Mouse (Mus musculus) monocyte, adult 2 months (primary cell): Measurements from ENCODE around the gene Olfr2.
"Not testable (repeated sequence)": the region's sequence is repeated elsewhere in the genome, so short reads cannot be mapped to it uniquely, and the experiment has no call there.

ENCODE experiments used
- DNase-seq, 2 experiments: peaks; one replicate each; pipeline ENCODE4 v3.0.0; 2022; ENCODE audit warnings: low spot score in 2 of 2, low read depth in 1 of 2

The Olfr2 gene

DNA sequence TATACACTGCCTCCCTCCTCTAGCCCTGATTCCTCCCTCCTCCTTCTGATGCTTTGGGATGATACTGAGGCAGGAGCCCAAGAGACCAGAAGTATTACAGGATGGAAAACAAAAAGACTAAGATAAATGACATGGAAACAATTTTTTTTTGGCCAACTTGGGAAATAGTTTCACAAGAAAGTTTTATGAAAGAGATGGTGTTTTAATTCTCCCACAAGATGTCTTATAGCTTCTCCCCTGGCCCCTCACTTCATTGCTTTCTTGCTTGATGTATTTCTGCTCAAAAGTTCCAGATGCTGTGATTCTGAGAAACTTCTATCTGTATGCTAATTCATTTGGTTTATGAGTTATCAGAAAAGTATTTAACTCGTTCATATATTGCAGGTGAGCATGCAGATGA, at the start of gene Olfr2:
Gene Olfr2, minus strand, starts transcription at position 101 of the 400 bp plus-strand sequence.
- DNase-seq = no peak

DNA sequence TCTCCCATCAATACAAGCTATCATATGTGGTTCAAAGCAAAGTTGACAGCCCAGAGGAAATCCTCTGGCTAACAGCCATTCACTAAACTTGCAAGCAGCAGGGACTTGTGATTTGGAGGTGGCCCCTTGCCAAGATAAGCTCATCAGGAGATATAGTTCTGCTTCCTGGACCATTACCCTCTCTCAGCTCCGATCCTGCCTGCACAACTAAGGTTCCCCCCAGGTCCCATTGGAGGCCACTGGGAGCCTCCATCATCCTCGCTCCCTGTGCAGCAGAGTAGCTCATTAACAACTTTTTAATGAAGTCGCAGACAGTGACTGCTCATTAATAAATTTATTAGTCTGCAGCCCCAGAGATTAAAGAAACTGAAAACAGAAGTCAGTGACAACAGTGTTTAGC, 41.7 kb upstream of the Olfr2 start:
- DNase-seq = no peak

DNA sequence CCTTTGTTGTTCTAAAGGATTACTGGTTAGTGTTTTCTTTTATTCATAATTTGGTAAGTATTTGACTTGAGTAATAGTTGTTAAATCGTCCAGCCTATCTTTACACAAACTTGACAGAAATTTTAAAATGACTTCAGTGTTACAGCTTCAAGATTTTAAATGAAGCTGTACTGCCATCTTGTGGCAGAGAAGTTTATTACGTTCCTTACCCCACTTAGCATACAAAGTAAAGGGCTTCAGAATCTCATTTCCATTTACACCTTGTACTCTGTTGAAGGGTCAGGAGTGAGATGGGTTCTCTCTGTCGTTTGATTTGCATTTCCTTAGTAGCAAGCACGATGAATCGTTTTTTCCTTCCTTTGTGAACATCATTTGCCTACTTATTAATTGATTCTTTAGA, 40.0 kb upstream of the Olfr2 start:
- no peak for DNase-seq

DNA sequence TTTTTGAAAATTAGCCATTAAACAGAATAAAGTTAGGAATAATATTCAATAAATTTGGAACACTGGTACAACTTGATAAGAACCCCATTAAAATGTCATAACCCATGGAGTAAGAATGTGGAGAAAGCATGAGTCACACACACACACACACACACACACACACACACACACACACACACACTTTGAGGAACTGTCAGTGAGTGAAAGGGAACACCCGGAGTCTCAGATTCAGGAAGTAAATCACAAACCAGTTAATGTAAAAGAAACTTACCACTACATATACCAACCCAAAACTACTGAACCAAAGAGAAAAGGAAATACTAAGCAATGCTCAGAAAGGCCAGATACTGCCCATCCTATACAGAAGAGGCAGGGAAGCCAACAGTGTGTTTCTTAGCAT, 38.5 kb upstream of the Olfr2 start:
- DNase-seq = no peak

DNA sequence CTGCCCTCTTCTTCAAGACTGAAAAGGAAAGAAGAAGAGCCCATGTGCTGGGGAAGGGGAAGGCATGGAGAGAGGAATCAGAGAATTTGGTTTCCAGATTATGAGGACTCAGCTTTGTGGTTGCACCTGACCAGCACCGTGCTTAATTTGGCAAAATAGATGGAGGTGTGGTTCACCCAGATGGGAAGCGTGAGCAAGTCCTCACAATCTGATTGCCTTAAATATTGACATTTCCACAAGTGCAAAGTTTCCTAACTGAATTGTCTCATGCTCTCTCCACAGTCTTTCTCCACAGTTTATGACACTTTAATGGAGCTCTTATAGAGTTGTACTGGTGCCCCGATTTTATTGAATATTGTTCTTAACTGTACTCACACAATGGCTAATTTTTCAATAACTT, 37.3 kb upstream of the Olfr2 start:
- no peak for DNase-seq

DNA sequence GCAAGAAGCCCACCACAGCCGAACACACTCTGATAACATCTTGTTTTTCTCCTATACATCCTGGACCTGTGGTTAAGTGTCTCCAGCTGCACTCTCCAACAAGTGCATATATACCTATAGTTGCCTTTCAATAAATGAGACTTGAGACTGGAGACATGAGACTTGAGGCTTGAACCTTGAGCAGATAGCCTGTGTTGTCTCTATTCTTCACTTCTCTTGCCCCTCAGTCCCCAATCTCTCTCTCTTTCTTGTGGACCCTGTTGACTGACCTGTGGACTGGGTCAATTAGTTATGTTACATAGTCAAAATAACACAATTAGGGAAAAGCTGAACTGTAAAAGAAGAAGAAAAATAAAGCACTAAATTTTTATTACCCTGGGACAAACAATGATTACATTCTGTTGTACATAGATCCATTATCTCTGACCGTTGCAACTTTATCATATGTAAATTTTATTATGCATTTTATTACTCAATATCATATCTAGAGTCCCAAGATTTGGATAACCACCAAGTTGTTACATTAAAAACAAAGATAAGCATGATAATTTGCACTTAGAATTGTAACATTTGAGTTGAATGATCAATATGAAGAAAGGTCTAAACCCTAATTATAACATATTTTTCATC, 34.2 kb upstream of the Olfr2 start:
- no peak for DNase-seq

DNA sequence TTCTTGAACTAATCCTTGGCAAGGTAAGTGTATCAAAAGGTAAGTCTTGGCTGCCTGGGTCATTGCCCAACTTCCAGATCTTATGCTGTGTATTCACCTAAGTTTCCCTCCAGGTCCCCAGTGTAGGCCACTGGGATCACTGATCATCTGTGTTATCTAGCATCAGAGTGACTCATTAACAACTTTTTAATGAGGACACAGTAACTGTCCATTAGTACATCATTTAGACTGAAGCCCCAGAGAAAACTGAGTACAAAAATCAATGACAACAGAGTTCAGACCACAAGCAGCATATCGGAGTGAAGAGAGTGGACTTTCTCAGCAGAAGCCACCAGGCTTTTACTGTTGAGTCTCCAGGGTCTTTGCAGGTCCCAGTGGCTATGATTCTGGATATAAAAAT, 25.0 kb upstream of the Olfr2 start, which contains the start of gene Olfr713:
Gene Olfr713, plus strand, starts transcription at position 301 of the 400 bp plus-strand sequence.
- DNase-seq = no peak

DNA sequence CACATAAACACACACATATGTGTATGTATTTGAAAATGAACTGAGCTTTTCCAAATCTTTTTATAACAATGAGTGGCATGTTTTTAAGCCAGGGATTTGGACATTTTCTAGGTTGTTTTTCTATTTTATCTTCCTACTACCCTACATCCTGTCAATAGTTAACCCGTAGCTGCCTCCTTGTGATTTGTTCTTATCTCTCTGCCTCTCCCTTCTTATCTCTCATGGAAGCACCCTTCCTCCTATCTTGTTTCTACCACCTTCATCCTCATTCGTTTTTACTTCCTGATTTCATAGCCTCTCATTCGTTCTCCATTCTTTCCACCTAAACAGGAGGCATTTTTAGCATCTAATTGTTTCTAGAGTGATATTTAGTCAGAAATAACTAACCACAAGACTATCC, 1.7 kb downstream of the Olfr2 start:
- no peak for DNase-seq

DNA sequence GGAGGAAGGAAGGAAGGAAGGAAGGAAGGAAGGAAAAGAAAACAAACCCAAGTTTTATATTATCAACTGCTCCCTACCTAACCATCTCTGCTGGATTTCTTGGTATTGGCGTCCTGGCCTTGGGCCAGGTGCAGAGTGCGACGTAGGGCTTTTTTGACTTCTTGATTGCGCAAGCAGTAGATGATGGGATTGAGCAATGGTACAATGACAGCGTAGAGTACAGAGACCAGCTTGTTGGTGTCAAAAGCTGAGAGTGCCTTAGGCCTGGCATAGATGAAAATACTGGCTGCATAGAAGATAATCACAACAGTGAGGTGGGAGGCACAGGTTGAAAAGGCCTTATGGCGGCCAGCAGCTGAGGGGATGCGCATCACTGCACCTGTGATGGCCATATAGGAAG, 5.1 kb downstream of the Olfr2 start:
- no peak for DNase-seq

DNA sequence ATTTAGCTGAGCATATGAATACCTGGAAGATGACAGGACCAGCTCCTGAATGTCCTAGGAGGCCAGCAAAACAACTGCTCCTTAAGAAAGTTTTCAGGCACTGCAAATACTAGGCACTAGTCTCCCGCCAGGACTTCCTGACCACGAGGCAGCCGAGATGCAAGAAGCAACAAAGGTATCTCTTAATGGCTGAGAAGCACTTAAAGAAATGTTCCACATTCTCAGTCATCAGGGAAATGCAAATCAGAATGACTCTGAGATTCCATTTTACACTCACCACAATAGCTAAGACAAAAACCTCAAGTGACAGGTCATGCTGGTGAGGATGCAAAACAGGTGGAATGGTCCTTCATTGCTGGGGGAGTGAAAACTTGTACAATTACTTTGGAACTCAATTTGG, 20.6 kb downstream of the Olfr2 start:
- DNase-seq = no peak

DNA sequence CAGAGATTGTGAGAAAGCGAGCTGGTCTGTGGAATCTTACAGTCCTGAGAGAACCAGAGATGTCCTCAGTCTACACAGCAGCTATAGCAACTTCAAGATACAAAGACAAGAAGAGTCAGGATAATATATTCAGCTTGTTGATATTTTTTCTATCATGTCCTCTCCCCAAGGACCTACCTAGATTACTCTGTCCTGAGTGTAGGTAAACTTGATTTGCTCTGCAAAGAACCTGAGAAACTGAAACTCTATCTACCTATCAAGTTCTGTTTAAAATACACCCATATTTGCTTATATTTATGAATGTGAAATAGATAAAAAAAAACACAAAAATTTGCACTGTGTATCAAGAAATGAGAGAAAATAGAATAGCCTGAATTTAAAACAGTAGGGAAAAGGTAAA, 30.5 kb downstream of the Olfr2 start, which contains the start of gene Olfr711:
Gene Olfr711, minus strand, starts transcription at position 101 of the 400 bp plus-strand sequence.
- no peak for DNase-seq

DNA sequence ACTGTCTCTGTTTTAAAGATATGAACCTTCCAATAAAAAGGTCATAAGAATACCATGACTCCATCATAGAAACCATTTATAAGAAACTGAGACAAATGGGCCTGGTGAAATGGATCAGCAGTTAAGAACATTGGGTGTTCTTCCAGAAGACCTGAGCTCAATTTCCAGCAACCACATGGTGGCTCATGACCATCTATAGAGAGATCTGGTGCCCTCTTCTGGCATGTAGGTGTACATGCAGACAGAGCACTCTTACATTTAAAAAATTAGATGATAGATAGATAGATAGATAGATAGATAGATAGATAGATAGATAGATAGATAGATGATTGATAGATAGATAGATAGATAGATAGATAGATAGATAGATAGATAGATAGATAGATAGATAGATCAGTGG, 38.4 kb downstream of the Olfr2 start:
- DNase-seq = not testable (repeated sequence)

DNA sequence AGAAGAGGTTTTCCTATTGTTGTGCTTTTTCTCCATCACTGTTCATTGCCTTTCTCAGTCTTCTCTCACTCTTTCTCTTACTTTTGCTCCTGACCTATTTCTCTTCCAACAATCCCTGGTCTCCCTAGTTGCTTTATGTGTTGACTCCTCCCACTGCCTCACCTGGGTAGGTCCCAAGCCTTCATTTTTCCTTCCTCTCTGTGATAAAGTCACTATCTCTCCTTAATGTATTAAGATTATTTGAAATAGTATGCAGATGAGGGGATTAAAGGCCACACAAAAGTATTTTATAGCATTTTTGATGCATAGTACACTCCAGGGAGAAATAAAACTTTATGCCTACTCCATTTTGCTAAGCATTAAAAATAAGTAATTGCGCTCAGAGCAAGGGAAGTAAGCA, 42.0 kb downstream of the Olfr2 start, which contains the start of gene Olfr6:
Gene Olfr6, minus strand, starts transcription at position 101 of the 400 bp plus-strand sequence.
- no peak for DNase-seq

DNA sequence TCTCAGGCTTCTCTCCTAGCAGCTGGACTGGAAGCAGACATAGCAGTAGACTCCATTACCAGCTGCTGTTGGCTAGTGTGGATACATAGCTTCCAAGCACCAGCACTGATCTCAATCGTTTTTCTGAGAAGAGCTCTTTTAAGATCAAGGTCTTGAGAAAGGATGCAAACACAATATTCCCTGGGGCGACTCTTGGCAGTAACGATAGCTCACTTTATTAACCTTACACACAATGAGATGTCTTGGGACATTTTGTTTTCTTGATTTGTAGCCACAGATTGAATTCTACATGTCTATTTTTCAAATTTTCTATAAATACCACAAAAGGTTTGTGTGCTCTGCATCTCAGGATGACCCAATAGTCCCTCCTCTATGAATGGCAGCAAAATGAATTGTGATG, 57.7 kb downstream of the Olfr2 start, which contains the start of gene Olfr710:
Gene Olfr710, minus strand, starts transcription at position 101 of the 400 bp plus-strand sequence.
- no peak for DNase-seq
